Mouse (Mus musculus): Measurements from ENCODE around the gene Gfpt2.

Gene Gfpt2

GRCm38 (mm10) chr11:49840666-49841065 lies 46.7 kb downstream of the Gfpt2 start:
- no peak for DNase-seq (ENCODE audit: low read depth, low spot score)

GRCm38 (mm10) chr11:49841886-49842285 lies 47.9 kb downstream of the Gfpt2 start:
- DNase-seq (ENCODE audit: low read depth, low spot score) = no peak

- no peak for DNase-seq (ENCODE audit: low read depth, low spot score)
Measured at GRCm38 (mm10) chr11:49842718-49843117, 48.7 kb downstream of the Gfpt2 start.

- DNase-seq (ENCODE audit: low read depth, low spot score) = no peak
Measured at GRCm38 (mm10) chr11:49844311-49844710, 50.3 kb downstream of the Gfpt2 start.

GRCm38 (mm10) chr11:49844969-49845368 lies 51.0 kb downstream of the Gfpt2 start:
- peak; percentile 59 for DNase-seq (ENCODE audit: low read depth, low spot score)

GRCm38 (mm10) chr11:49845958-49846357 lies 52.0 kb downstream of the Gfpt2 start:
- no peak for DNase-seq (ENCODE audit: low read depth, low spot score)

GRCm38 (mm10) chr11:49846401-49847070 lies 52.6 kb downstream of the Gfpt2 start, which contains the start of gene Mapk9:
Mapk9 (plus strand) TSS chr11:49846751.
- DNase-seq (ENCODE audit: low read depth, low spot score) = peak; percentile 99

GRCm38 (mm10) chr11:49847071-49847810 lies 53.3 kb downstream of the Gfpt2 start:
- peak; percentile 78 for DNase-seq (ENCODE audit: low read depth, low spot score)

- DNase-seq (ENCODE audit: low read depth, low spot score) = no peak
Measured at GRCm38 (mm10) chr11:49847811-49848078, 53.8 kb downstream of the Gfpt2 start.

- peak; percentile 33 for DNase-seq (ENCODE audit: low read depth, low spot score)
Measured at GRCm38 (mm10) chr11:49848080-49848815, 54.3 kb downstream of the Gfpt2 start.

- DNase-seq (ENCODE audit: low read depth, low spot score) = no peak
Measured at GRCm38 (mm10) chr11:49850331-49850730, 56.4 kb downstream of the Gfpt2 start.

GRCm38 (mm10) chr11:49855144-49855543 lies 61.2 kb downstream of the Gfpt2 start:
- no peak for DNase-seq (ENCODE audit: low read depth, low spot score)

- DNase-seq (ENCODE audit: low read depth, low spot score) = no peak
Measured at GRCm38 (mm10) chr11:49861139-49861538, 67.2 kb downstream of the Gfpt2 start.

- DNase-seq (ENCODE audit: low read depth, low spot score) = no peak
Measured at GRCm38 (mm10) chr11:49863926-49864325, 69.9 kb downstream of the Gfpt2 start.

- DNase-seq (ENCODE audit: low read depth, low spot score) = no peak
Measured at GRCm38 (mm10) chr11:49867320-49867719, 73.3 kb downstream of the Gfpt2 start.

GRCm38 (mm10) chr11:49869762-49870161 lies 75.8 kb downstream of the Gfpt2 start:
- peak; percentile 66 for DNase-seq (ENCODE audit: low read depth, low spot score)

- DNase-seq (ENCODE audit: low read depth, low spot score) = peak; percentile 71
Measured at GRCm38 (mm10) chr11:49871914-49872313, 77.9 kb downstream of the Gfpt2 start.

- DNase-seq (ENCODE audit: low read depth, low spot score) = no peak
Measured at GRCm38 (mm10) chr11:49872779-49873178, 78.8 kb downstream of the Gfpt2 start.

- no peak for DNase-seq (ENCODE audit: low read depth, low spot score)
Measured at GRCm38 (mm10) chr11:49876948-49877817, 83.2 kb downstream of the Gfpt2 start.

- no peak for DNase-seq (ENCODE audit: low read depth, low spot score)
Measured at GRCm38 (mm10) chr11:49879950-49880642, 86.1 kb downstream of the Gfpt2 start.

- no peak for DNase-seq (ENCODE audit: low read depth, low spot score)
Measured at GRCm38 (mm10) chr11:49883394-49883793, 89.4 kb downstream of the Gfpt2 start.

Measured in A20 (cell line).